7 mouse cellular contexts compared by ENCODE assay signal in the genomic region with DNA sequence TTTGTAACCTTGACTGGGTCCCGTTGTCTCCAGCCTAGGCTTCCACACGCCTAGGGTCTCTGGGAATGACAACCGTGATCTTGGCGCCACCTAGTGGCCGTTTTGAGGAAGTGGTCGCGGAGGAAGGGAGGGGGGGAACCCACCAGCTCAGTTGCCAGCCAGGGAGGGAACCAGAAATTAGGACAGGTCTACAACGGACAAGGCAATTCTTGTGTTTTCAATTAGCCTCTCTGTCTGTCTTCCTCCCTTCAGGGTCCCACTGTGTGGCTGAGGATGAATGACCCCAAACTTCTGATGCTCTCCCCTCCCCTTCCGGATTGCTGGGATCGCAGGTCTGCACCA. TPM values are rescaled to one million over a fixed set of nuclear protein-coding genes. Genes with fewer than 3 reads are reported as not detected.
A peak's percentile ranks its signal among the peaks of the same experiment; 100 is the strongest.
DNase-seq lines count a peak whose midpoint lies in the region; ATAC-seq and TF ChIP-seq lines count a peak whose summit lies in the region.

No protein-coding gene starts in this region.

- no peak overlapping the region for H3K9ac ChIP-seq in hindbrain, postnatal 0 days (replicated peaks; ENCODE audit: low read length)
- H3K9ac ChIP-seq in midbrain, embryonic 12.5 days (replicated peaks) = no peak overlapping the region

- peak; percentile 86 for ATAC-seq in hindbrain, postnatal 0 days
- ATAC-seq in midbrain, embryonic 12.5 days (ENCODE audit: low FRiP score, low read depth) = peak; percentile 58

- H3K36me3 ChIP-seq in hindbrain, postnatal 0 days (ENCODE audit: insufficient read depth, low read length) = no peaks in the 10 kb centered on the region
- H3K36me3 ChIP-seq in midbrain, embryonic 12.5 days = no peaks in the 10 kb centered on the region

- 18% methylated on average over 10 of the region's 10 CpGs for WGBS in hindbrain, postnatal 0 days
- WGBS in midbrain, embryonic 12.5 days = 22% methylated on average over 10 of the region's 10 CpGs

- peak; percentile 99 for TF ChIP-seq CTCF in hindbrain, postnatal 0 days (IDR thresholded peaks at IDR 0.05; ENCODE audit: low read depth)

- no peak overlapping the region for H3K4me2 ChIP-seq in hindbrain, postnatal 0 days (ENCODE audit: low read depth, low read length)
- no peak overlapping the region for H3K4me2 ChIP-seq in midbrain, embryonic 12.5 days (replicated peaks)

- H3K27me3 ChIP-seq in hindbrain, postnatal 0 days (ENCODE audit: insufficient read depth, low read length) = no peaks in the 10 kb centered on the region
- H3K27me3 ChIP-seq in midbrain, embryonic 12.5 days = no peaks in the 10 kb centered on the region

- no peak overlapping the region for H3K4me3 ChIP-seq in hindbrain, postnatal 0 days (ENCODE audit: low read length)
- H3K4me3 ChIP-seq in midbrain, embryonic 12.5 days = no peak overlapping the region

- no peak overlapping the region for H3K27ac ChIP-seq in hindbrain, postnatal 0 days
- H3K27ac ChIP-seq in midbrain, embryonic 12.5 days (replicated peaks) = no peak overlapping the region

- H3K9me3 ChIP-seq in hindbrain, postnatal 0 days (ENCODE audit: low read length) = no peaks in the 10 kb centered on the region
- H3K9me3 ChIP-seq in midbrain, embryonic 12.5 days = no peaks in the 10 kb centered on the region

- H3K4me1 ChIP-seq in hindbrain, postnatal 0 days (ENCODE audit: insufficient read depth, low read length) = no peaks in the 10 kb centered on the region
- H3K4me1 ChIP-seq in midbrain, embryonic 12.5 days = no peaks in the 10 kb centered on the region

- peak; percentile 82 to 95 for DNase-seq in adrenal gland, adult (ENCODE audit: inconsistent age in 2 of 2, low spot score in 1 of 2)
- peak; percentile 56 to 68 for DNase-seq in cerebellum, postnatal 36 days
- DNase-seq in gastrocnemius, adult 8-10 months (ENCODE audit: low spot score in 2 of 2) = peak; percentile 38 to 50
- DNase-seq in hindbrain, postnatal 0 days (ENCODE audit: low spot score) = peak; percentile 87
- DNase-seq in left cerebral cortex, adult 8-10 months (ENCODE audit: low spot score in 2 of 2) = peak; percentile 24 to 51
- DNase-seq in skeletal muscle tissue, adult 2 months (ENCODE audit: low read depth, low spot score) = peak; percentile 62

RNA-seq across cellular contexts. Expression of a gene that starts 1.4 kb away (rescaled TPM):
- 10 to 100 TPM in 1 of 4 experiments, 1 to 10 TPM in 3; 6.0 to 11.3 (median 8.5) TPM for total RNA-seq in gastrocnemius, adult 8-10 months (2022)
- total RNA-seq in hindbrain, postnatal 0 days (2014; rRNA removed) = 50.2 and 50.9 TPM in 2 replicates
- polyA plus RNA-seq in hindbrain, postnatal 0 days (2015; fragmentation: Nextera tagmentation; extraction: Ambion mirVana) = 26.6 and 29.0 TPM in 2 replicates
- total RNA-seq in left cerebral cortex, adult 8-10 months (2022) = 10 to 100 TPM; 52.8 to 71.1 (median 56.8) TPM
- polyA plus RNA-seq in midbrain, embryonic 12.5 days (2016; fragmentation: Nextera tagmentation; extraction: Ambion mirVana) = 10.0 and 10.4 TPM in 2 replicates

Comparison
In these comparisons a context has a peak if more than half of its experiments do, and no peak if none do; other contexts are left out.
1. DNase-seq: peak in every context shown above with its lines; median percentile 88 in adrenal gland, adult; 87 in hindbrain, postnatal 0 days; 62 in cerebellum, postnatal 36 days; 62 in skeletal muscle tissue, adult 2 months; 44 in gastrocnemius, adult 8-10 months; 38 in left cerebral cortex, adult 8-10 months.